Mouse (Mus musculus): ENCODE data around the gene Slc13a1. TPM values are rescaled to one million over a fixed set of nuclear protein-coding genes. Genes with fewer than 3 reads are reported as not detected.

Gene Slc13a1
- total and polyA plus RNA-seq, 3 experiments, result not detected

DNA sequence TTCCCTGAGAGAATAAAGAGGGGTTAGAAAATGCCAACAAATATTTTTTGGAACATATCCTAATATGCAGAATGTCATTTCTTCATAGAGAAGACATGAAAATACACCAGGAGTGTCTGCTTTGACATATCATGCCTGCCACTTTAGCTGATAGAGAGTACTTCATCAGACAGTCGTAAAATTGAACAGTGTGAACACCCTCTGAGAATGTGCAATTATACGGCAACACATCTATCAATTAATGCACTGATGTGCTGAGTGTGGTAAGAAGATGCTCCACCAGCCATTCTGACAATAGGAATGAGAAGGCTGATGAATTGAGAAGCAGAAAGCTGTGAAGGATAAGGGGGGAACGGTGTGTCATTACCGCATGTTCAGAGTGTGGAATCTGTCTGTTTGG, 95.1 kb downstream of the Slc13a1 start:
- H3K4me1 ChIP-seq (ENCODE audit: control insufficient read depth, insufficient read depth, low read length), result no peaks in the 10 kb centered on the region
- intact Hi-C loops (cut with DNase I), result no loop called here
- H3K9ac ChIP-seq (ENCODE audit: low read depth, low read length), result no peak overlapping the region
- no peaks in the 10 kb centered on the region for H3K27me3 ChIP-seq (ENCODE audit: control insufficient read depth, insufficient read depth, low read length)
- no peaks in the 10 kb centered on the region for H3K79me2 ChIP-seq (replicated peaks; ENCODE audit: control insufficient read depth, insufficient read depth, low read length)
- 57% methylated on average over 4 of the region's 4 CpGs for WGBS
- no peak for DNase-seq
- TF ChIP-seq EP300 (IDR thresholded peaks at IDR 0.05; ENCODE audit: insufficient read depth, low read depth, low read length), result no peak
- no peak for TF ChIP-seq CTCF (IDR thresholded peaks at IDR 0.05)
- no peak for TF ChIP-seq POLR2A (IDR thresholded peaks at IDR 0.05; ENCODE audit: insufficient read depth, low read depth, low read length)
- H3K27ac ChIP-seq, result no peak overlapping the region
- H3K36me3 ChIP-seq (ENCODE audit: control insufficient read depth, insufficient read depth, low read length), result no peaks in the 10 kb centered on the region
- no peak overlapping the region for H3K4me3 ChIP-seq

DNA sequence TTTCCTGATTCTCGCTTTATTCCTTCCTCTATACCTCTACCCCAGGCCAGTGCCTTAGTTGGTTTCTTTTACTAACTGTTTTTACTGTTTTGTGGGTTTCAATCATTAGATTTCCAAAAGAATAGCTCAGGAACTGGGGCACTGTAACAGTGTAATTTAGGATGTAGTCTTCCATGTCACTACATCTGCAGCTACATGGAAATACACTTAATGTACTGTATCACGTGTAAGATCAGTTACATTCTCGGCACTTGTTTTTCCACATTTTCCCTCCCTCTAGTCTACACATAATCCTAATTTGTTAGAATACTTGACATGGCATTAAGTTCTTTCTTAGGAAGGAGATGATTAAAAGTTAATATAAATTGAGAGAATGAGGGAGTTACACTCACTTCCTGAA, 108.1 kb downstream of the Slc13a1 start:
- no peaks in the 10 kb centered on the region for H3K4me1 ChIP-seq (ENCODE audit: control insufficient read depth, insufficient read depth, low read length)
- H3K27ac ChIP-seq, result no peak overlapping the region
- no peak overlapping the region for H3K4me3 ChIP-seq
- TF ChIP-seq CTCF (IDR thresholded peaks at IDR 0.05) (no peak), EP300 (IDR thresholded peaks at IDR 0.05; ENCODE audit: insufficient read depth, low read depth, low read length) (no peak), POLR2A (IDR thresholded peaks at IDR 0.05; ENCODE audit: insufficient read depth, low read depth, low read length) (no peak)
- intact Hi-C loops (cut with DNase I), result no loop called here
- H3K27me3 ChIP-seq (ENCODE audit: control insufficient read depth, insufficient read depth, low read length), result no peaks in the 10 kb centered on the region
- 65% methylated on average over 3 of the region's 3 CpGs for WGBS
- H3K36me3 ChIP-seq (ENCODE audit: control insufficient read depth, insufficient read depth, low read length), result no peaks in the 10 kb centered on the region
- no peak overlapping the region for H3K9ac ChIP-seq (ENCODE audit: low read depth, low read length)
- H3K79me2 ChIP-seq (replicated peaks; ENCODE audit: control insufficient read depth, insufficient read depth, low read length), result no peaks in the 10 kb centered on the region
- DNase-seq, result no peak

DNA sequence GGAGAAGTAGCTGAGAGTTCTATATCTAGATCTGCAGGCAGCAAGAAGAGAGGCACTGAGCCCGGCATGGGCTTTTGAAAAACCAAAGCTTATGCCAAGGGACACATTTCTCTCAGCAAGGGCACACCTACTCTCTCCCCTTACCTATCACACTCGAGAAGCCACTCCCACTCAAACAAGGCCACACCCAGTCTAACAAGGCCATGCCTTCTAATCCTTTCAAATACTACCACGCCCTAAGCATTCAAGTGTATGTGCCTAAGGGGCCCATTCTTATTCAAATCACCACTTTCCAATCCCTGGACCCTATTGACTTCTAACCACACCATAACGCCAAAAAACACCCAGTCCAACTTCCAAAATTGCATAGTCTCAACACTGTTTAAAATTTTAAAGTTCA, 112.8 kb downstream of the Slc13a1 start:
- TF ChIP-seq POLR2A (IDR thresholded peaks at IDR 0.05; ENCODE audit: insufficient read depth, low read depth, low read length) (no peak), CTCF (IDR thresholded peaks at IDR 0.05) (no peak), EP300 (IDR thresholded peaks at IDR 0.05; ENCODE audit: insufficient read depth, low read depth, low read length) (no peak)
- H3K27ac ChIP-seq, result no peak overlapping the region
- DNase-seq, result no peak
- H3K9ac ChIP-seq (ENCODE audit: low read depth, low read length), result no peak overlapping the region
- H3K4me1 ChIP-seq (ENCODE audit: control insufficient read depth, insufficient read depth, low read length), result no peaks in the 10 kb centered on the region
- WGBS, result 86% methylated on average over 4 of the region's 4 CpGs
- H3K36me3 ChIP-seq (ENCODE audit: control insufficient read depth, insufficient read depth, low read length), result no peaks in the 10 kb centered on the region
- no peaks in the 10 kb centered on the region for H3K27me3 ChIP-seq (ENCODE audit: control insufficient read depth, insufficient read depth, low read length)
- no peaks in the 10 kb centered on the region for H3K79me2 ChIP-seq (replicated peaks; ENCODE audit: control insufficient read depth, insufficient read depth, low read length)
- no peak overlapping the region for H3K4me3 ChIP-seq
- intact Hi-C loops (cut with DNase I), result no loop called here

DNA sequence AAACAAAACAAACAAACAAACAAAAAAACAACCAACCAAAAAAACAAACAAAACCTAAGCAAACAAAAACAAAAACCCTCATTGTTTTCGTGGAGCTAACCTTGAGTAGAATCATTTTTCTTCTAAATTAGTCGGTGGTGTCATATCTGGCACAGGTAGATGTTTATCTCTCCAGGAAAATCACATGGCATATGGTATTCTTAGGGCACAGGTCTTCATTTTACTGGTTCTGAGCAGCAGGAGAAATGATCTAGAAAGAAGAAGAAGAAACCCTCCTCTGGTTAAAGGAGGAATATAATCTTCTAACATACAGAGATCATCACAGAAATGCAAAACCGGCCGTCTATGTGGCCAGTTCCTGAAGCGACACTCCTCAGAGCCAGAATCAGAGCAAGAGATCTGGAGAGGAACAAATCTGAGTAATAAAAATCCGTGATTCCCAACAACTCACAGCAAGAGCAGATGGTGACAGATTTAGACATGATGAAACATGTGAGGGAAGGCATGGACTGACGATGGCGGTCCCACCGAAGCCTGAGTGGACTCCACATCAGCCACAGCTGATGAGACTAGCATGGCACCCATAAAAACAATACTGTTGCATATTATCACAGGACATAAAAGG, 113.7 kb downstream of the Slc13a1 start:
- 83% methylated on average over 9 of the region's 9 CpGs for WGBS
- intact Hi-C loops (cut with DNase I), result no loop called here

DNA sequence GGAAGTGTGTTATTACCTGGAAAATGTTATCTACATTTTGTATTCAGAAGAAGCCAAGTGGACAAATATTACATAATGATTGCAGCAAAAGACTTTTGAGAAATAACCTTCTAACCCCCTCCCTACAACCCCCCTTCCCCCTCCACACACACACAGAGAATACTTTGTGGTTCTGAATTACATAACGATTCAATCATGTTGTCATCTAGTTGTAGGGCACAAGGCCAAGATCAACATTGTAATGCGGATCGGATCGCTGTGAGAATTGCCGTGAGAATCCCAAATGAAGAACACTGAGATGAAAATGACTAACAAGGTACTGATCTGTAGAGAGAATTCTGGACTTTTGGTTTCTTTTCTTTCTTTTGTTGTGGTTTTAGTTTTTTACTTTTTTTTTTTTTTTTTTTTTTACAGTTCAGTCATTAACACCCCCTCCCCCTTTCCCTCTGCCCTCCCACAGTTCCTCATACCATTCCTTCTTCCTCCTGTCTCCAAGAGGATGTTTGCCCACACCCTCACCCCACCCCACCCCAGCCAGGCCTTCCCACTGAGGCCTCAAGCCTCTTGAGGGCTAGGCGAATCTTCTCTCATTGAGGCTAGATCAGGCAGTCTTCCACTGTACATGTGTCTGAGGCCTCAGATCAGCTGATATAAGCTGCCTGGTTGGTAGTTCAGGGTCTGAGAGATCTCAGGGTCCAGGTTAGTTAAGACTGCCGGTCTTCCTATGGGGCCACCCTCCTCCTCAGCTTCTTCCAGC, 120.7 kb downstream of the Slc13a1 start:
- no peak for TF ChIP-seq EP300 (IDR thresholded peaks at IDR 0.05; ENCODE audit: insufficient read depth, low read depth, low read length)
- TF ChIP-seq POLR2A (IDR thresholded peaks at IDR 0.05; ENCODE audit: insufficient read depth, low read depth, low read length), result no peak
- no peak for DNase-seq
- WGBS, result 38% methylated on average over 7 of the region's 7 CpGs
- intact Hi-C loops (cut with DNase I), result no loop called here
- Histone ChIP-seq H3K27ac (no peak overlapping the region), H3K36me3 (ENCODE audit: control insufficient read depth, insufficient read depth, low read length) (no peaks in the 10 kb centered on the region), H3K27me3 (ENCODE audit: control insufficient read depth, insufficient read depth, low read length) (no peaks in the 10 kb centered on the region), H3K79me2 (replicated peaks; ENCODE audit: control insufficient read depth, insufficient read depth, low read length) (no peaks in the 10 kb centered on the region), H3K4me3 (no peak overlapping the region), H3K9ac (ENCODE audit: low read depth, low read length) (no peak overlapping the region), H3K4me1 (ENCODE audit: control insufficient read depth, insufficient read depth, low read length) (no peaks in the 10 kb centered on the region)

More for the DNA sequence above, 113.7 kb downstream of the Slc13a1 start:
- Histone ChIP-seq H3K4me1 (ENCODE audit: control insufficient read depth, insufficient read depth, low read length) (no peaks in the 10 kb centered on the region), H3K9ac (ENCODE audit: low read depth, low read length) (no peak overlapping the region), H3K27ac (no peak overlapping the region), H3K36me3 (ENCODE audit: control insufficient read depth, insufficient read depth, low read length) (no peaks in the 10 kb centered on the region), H3K4me3 (no peak overlapping the region), H3K27me3 (ENCODE audit: control insufficient read depth, insufficient read depth, low read length) (no peaks in the 10 kb centered on the region), H3K79me2 (replicated peaks; ENCODE audit: control insufficient read depth, insufficient read depth, low read length) (no peaks in the 10 kb centered on the region)
- no peak for TF ChIP-seq EP300 (IDR thresholded peaks at IDR 0.05; ENCODE audit: insufficient read depth, low read depth, low read length)
- TF ChIP-seq POLR2A (IDR thresholded peaks at IDR 0.05; ENCODE audit: insufficient read depth, low read depth, low read length), result no peak
- TF ChIP-seq CTCF (IDR thresholded peaks at IDR 0.05), result no peak
- DNase-seq, result no peak

DNA sequence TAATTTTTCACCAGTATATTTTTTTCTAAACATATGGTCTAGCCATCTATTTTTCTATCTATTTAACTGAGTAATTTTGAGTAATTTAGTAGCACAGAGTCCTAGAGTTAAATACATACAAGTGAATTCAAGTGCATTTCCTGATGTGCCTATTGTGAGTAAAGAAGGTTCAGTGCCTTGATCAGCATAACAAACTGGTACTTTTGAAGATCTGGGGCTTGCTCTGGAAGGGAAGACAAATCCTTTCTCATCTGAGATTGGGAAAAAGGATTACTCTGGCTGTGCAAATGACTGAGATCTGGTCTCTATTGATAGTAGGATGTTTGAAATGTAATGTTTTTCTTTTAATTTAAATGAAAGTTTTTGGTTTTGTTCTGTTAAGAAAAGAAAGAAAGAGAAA, 124.4 kb downstream of the Slc13a1 start:
- no peak overlapping the region for H3K9ac ChIP-seq (ENCODE audit: low read depth, low read length)

More for the DNA sequence above, 124.4 kb downstream of the Slc13a1 start:
- H3K4me1 ChIP-seq (ENCODE audit: control insufficient read depth, insufficient read depth, low read length), result no peaks in the 10 kb centered on the region
- no peaks in the 10 kb centered on the region for H3K79me2 ChIP-seq (replicated peaks; ENCODE audit: control insufficient read depth, insufficient read depth, low read length)
- TF ChIP-seq POLR2A (IDR thresholded peaks at IDR 0.05; ENCODE audit: insufficient read depth, low read depth, low read length) (no peak), EP300 (IDR thresholded peaks at IDR 0.05; ENCODE audit: insufficient read depth, low read depth, low read length) (no peak), CTCF (IDR thresholded peaks at IDR 0.05) (no peak)
- no peak overlapping the region for H3K27ac ChIP-seq
- H3K4me3 ChIP-seq, result no peak overlapping the region
- no peak for DNase-seq
- H3K27me3 ChIP-seq (ENCODE audit: control insufficient read depth, insufficient read depth, low read length), result no peaks in the 10 kb centered on the region
- H3K36me3 ChIP-seq (ENCODE audit: control insufficient read depth, insufficient read depth, low read length), result no peaks in the 10 kb centered on the region
- intact Hi-C loops (cut with DNase I), result no loop called here

Small RNAs within 50 kb of the gene (microRNA-seq; reads per million reads assigned to microRNA genes)
- 0 reads per million in 2 experiments for gene Gm26386

Other genes with a start within 250 kb of the Slc13a1 start
- gene Tas2r118, start 198.0 kb downstream of the Slc13a1 start, total RNA-seq (2021), result not detected
- gene Tas2r118, start 198.0 kb downstream of the Slc13a1 start, polyA plus RNA-seq (2012; rRNA removed), result not detected in 2 replicates

Measured in heart, adult 2 months (tissue).